Mouse (Mus musculus) ES-E14 (cell line): ENCODE measurements around the gene Psmb2. TPM values are rescaled to one million over a fixed set of nuclear protein-coding genes. Genes with fewer than 3 reads are reported as not detected.

ENCODE experiments used
- DNase-seq: peaks from one replicate; pipeline ENCODE4 v3.0.0-alpha.2; 2013; ENCODE audit warnings: low read depth, low spot score
- H3K27ac ChIP-seq: 2 replicates; pipeline ENCODE4 v1.5.1; 2012; ENCODE audit warnings: low read depth, mild to moderate bottlenecking, low read length, moderate library complexity, mixed read lengths; ENCODE audit not compliant: poor library complexity, insufficient read depth, severe bottlenecking
- H3K36me3 ChIP-seq: 2 replicates; pipeline ENCODE4 v1.6.1; 2012; ENCODE audit warnings: mild to moderate bottlenecking, low read length, moderate library complexity, mixed read lengths; ENCODE audit not compliant: control insufficient read depth, poor library complexity, insufficient read depth, severe bottlenecking
- H3K4me1 ChIP-seq, 2 experiments: fragments of 150-350 bp in 1 of 2; sonication (generic) in 1 of 2; 2 replicates each; pipeline ENCODE4 v1.6.1; 2012; ENCODE audit warnings: low read length in 2 of 2, mild to moderate bottlenecking in 1 of 2, mixed read lengths in 1 of 2; ENCODE audit not compliant: control insufficient read depth in 2 of 2, insufficient read depth in 2 of 2, poor library complexity in 1 of 2
- H3K4me3 ChIP-seq, 2 experiments: fragments of 150-350 bp in 1 of 2; sonication (generic) in 1 of 2; 2 replicates each; pipeline ENCODE4 v1.5.1; 2012; ENCODE audit warnings: low read length in 2 of 2, low read depth in 1 of 2, mild to moderate bottlenecking in 1 of 2, mixed read lengths in 1 of 2; ENCODE audit not compliant: insufficient read depth in 1 of 2, poor library complexity in 1 of 2, severe bottlenecking in 1 of 2
- H3K9ac ChIP-seq: 2 replicates; pipeline ENCODE4 v1.6.1; 2012; ENCODE audit warnings: low read depth, mild to moderate bottlenecking, low read length, mixed read lengths; ENCODE audit not compliant: poor library complexity, insufficient read depth, severe bottlenecking
- H3K9me3 ChIP-seq: fragments of 150-350 bp; sonication (generic); 2 replicates; pipeline ENCODE4 v1.6.1; 2012; ENCODE audit warnings: low read depth, mild to moderate bottlenecking, low read length; ENCODE audit not compliant: control insufficient read depth, insufficient read depth
- CHD2 ChIP-seq: IDR thresholded peaks from 2 replicates; pipeline ENCODE4 v1.6.1; 2014; ENCODE audit warnings: mild to moderate bottlenecking, low read depth, low read length, inconsistent platforms
- HCFC1 ChIP-seq: IDR thresholded peaks from 2 replicates; pipeline ENCODE4 v1.6.1; 2012; ENCODE audit warnings: low read length, inconsistent platforms, borderline replicate concordance; ENCODE audit not compliant: insufficient read depth
- MAFK ChIP-seq: IDR thresholded peaks from 2 replicates; pipeline ENCODE4 v1.6.1; 2014; ENCODE audit warnings: mild to moderate bottlenecking, low read depth, low read length, inconsistent platforms; ENCODE audit not compliant: insufficient read depth
- ZC3H11A ChIP-seq: IDR thresholded peaks from 2 replicates; pipeline ENCODE4 v1.6.1; 2012; ENCODE audit warnings: low read depth, mild to moderate bottlenecking, inconsistent platforms, low read length, borderline replicate concordance
- ZNF384 ChIP-seq: IDR thresholded peaks from 2 replicates; pipeline ENCODE4 v1.6.1; 2012; ENCODE audit warnings: low read depth, low read length, inconsistent platforms
- in situ Hi-C, 2 experiments: fragments of 600-800 bp; cut with MboI; formaldehyde crosslinking; loops; one replicate each; pipeline ENCODE4 v1.15.1; 2025; ENCODE audit warnings: low sequenced_read_pairs in 2 of 2, inconsistent platforms in 1 of 2; ENCODE audit not compliant: unreplicated experiment in 2 of 2
- total RNA-seq: library from RNA; depleted of rRNA; stranded (reverse); fragments of 300-350 nt; gene quantifications from 2 replicates; pipeline ENCODE4 v1.2.3, GENCODE M21; 2012

Psmb2 gene
- total RNA-seq, 1 experiment = 200 TPM

GRCm38 (mm10) chr4:126734001-126734603 lies 56.7 kb downstream of the Psmb2 start:
- DNase-seq = no peak
- no peaks in the 10 kb centered on the region for H3K36me3 ChIP-seq
- in situ Hi-C loops = loop anchor here in 1 of 2 experiments (10.0 kb wide), 1 partner anchor 129 kb away; the partner anchor contains the start of gene 5730409E04Rik
- no peak overlapping the region for H3K27ac ChIP-seq
- H3K9me3 ChIP-seq = no peaks in the 10 kb centered on the region
- no peak overlapping the region for H3K9ac ChIP-seq
- peak overlapping the region; percentile 28 to 49; a peak in 3 of 4 replicates for H3K4me3 ChIP-seq
- TF ChIP-seq ZC3H11A (no peak), HCFC1 (no peak), CHD2 (no peak), ZNF384 (no peak), MAFK (no peak)
- H3K4me1 ChIP-seq = peaks cover 3 to 7% of the 10 kb centered on the region in 2 experiments; a peak in 2 of 4 replicates

GRCm38 (mm10) chr4:126734700-126735381 lies 57.4 kb downstream of the Psmb2 start:
- DNase-seq = no peak

GRCm38 (mm10) chr4:126735382-126736000 lies 58.1 kb downstream of the Psmb2 start:
- Histone ChIP-seq H3K27ac (no peak overlapping the region), H3K9ac (0 out of 2 replicates have a peak overlapping the region, but pooled peaks have one; percentile 17), H3K4me1 (peaks cover 3 to 9% of the 10 kb centered on the region in 2 experiments; a peak in 3 of 4 replicates), H3K36me3 (no peaks in the 10 kb centered on the region), H3K4me3 (peak overlapping the region; percentile 49), H3K9me3 (no peaks in the 10 kb centered on the region)
- TF ChIP-seq MAFK (no peak), ZNF384 (no peak), ZC3H11A (no peak), HCFC1 (no peak), CHD2 (no peak)
- no peak for DNase-seq
- in situ Hi-C loops = loop anchor here in 1 of 2 experiments (10.0 kb wide), 1 partner anchor 131 kb away; the partner anchor contains the start of gene 5730409E04Rik

More at GRCm38 (mm10) chr4:126734700-126735381, 57.4 kb downstream of the Psmb2 start:
- 0 out of 2 replicates have a peak overlapping the region, but pooled peaks have one; percentile 1 for H3K9ac ChIP-seq
- peaks cover 3 to 9% of the 10 kb centered on the region in 2 experiments; a peak in 3 of 4 replicates for H3K4me1 ChIP-seq
- no peaks in the 10 kb centered on the region for H3K9me3 ChIP-seq
- H3K36me3 ChIP-seq = no peaks in the 10 kb centered on the region
- in situ Hi-C loops = loop anchor here in 1 of 2 experiments (10.0 kb wide), 1 partner anchor 130 kb away; the partner anchor contains the start of gene 5730409E04Rik
- TF ChIP-seq HCFC1 (no peak), MAFK (no peak), ZNF384 (no peak), CHD2 (no peak), ZC3H11A (no peak)
- no peak overlapping the region for H3K27ac ChIP-seq
- peak overlapping the region; percentile 19 to 49; a peak in 3 of 4 replicates for H3K4me3 ChIP-seq

GRCm38 (mm10) chr4:126736001-126736414 lies 58.6 kb downstream of the Psmb2 start, which contains the start of gene Tfap2e:
TSS of gene Tfap2e (minus strand) at chr4:126736240.
- H3K27ac ChIP-seq = no peak within 1 kb of the TSS
- 0 out of 2 replicates have a peak within 1 kb of the TSS, but pooled peaks have one; percentile 17 for H3K9ac ChIP-seq
- H3K4me1 ChIP-seq = peaks cover 3 to 9% of the 10 kb centered on the region in 2 experiments; a peak in 3 of 4 replicates
- in situ Hi-C loops = loop anchor here in 1 of 2 experiments (10.0 kb wide), 1 partner anchor 131 kb away; the partner anchor contains the start of gene 5730409E04Rik
- no peak for DNase-seq
- TF ChIP-seq MAFK = no peak
- no peak for TF ChIP-seq CHD2
- TF ChIP-seq ZC3H11A = no peak
- no peak for TF ChIP-seq ZNF384
- TF ChIP-seq HCFC1 = no peak
- peak within 1 kb of the TSS; percentile 49 for H3K4me3 ChIP-seq
- no peaks in the 10 kb centered on the region for H3K36me3 ChIP-seq
- H3K9me3 ChIP-seq = no peaks in the 10 kb centered on the region
